ENCODE assay signal across 20 mouse cellular contexts in genomic region chr5:64590747-64591146, GRCm38 (mm10).
A peak's percentile ranks its signal among the peaks of the same experiment; 100 is the strongest.
DNase-seq lines count a peak whose midpoint lies in the region; ATAC-seq lines count a peak whose summit lies in the region.
"Had no signal": no experiment of that assay in that cellular context is flagged by ENCODE, and none has a peak within 500 bp of the region (broad histone marks: within the 10 kb centered on the region; RNA-seq: fewer than 3 reads in every experiment).

No protein-coding gene starts in this region.

- no peaks in the 10 kb centered on the region for H3K27me3 ChIP-seq in liver, embryonic 13.5 days
- H3K27me3 ChIP-seq in stomach, embryonic 15.5 days (replicated peaks) = no peaks in the 10 kb centered on the region
- no peaks in the 10 kb centered on the region for H3K27me3 ChIP-seq in hindbrain, embryonic 12.5 days
- H3K27me3 ChIP-seq: heart, embryonic 15.5 days; limb, embryonic 13.5 days; midbrain, embryonic 12.5 days; neural tube, embryonic 15.5 days had no signal

- peak; percentile 27 to 35 for DNase-seq in spleen, postnatal 14 days (ENCODE audit: low spot score in 2 of 2)
- no peak for DNase-seq in spleen, adult 18-20 months
- DNase-seq in liver, embryonic 13.5 days = peak; percentile 79
- DNase-seq in adrenal gland, postnatal 4 days (ENCODE audit: low spot score in 2 of 2) = no peak
- DNase-seq: adrenal gland, postnatal 36 days; cerebellum, adult 11-12 months; forebrain, postnatal 0 days; kidney, postnatal 14 days; layer of hippocampus, adult 9-11 months; lung, postnatal 14 days; thymus, postnatal 14 days had no signal

- H3K36me3 ChIP-seq in liver, embryonic 13.5 days = no peaks in the 10 kb centered on the region
- no peaks in the 10 kb centered on the region for H3K36me3 ChIP-seq in stomach, embryonic 15.5 days
- H3K36me3 ChIP-seq in hindbrain, embryonic 12.5 days = no peaks in the 10 kb centered on the region
- H3K36me3 ChIP-seq: heart, embryonic 15.5 days; limb, embryonic 13.5 days; midbrain, embryonic 12.5 days; neural tube, embryonic 15.5 days had no signal

- peaks cover 79% of the 10 kb centered on the region for H3K4me1 ChIP-seq in liver, embryonic 13.5 days (replicated peaks)
- peaks cover 10% of the 10 kb centered on the region; the same call in 1 of the 2 replicates for H3K4me1 ChIP-seq in stomach, embryonic 15.5 days
- peaks cover 16% of the 10 kb centered on the region for H3K4me1 ChIP-seq in hindbrain, embryonic 12.5 days

- WGBS in liver, embryonic 13.5 days (ENCODE audit: insufficient replicate concordance) = 17% methylated on average over 1 of the region's 1 CpGs
- WGBS in stomach, embryonic 15.5 days = 88% methylated on average over 1 of the region's 1 CpGs
- 97% methylated on average over 1 of the region's 1 CpGs for WGBS in hindbrain, embryonic 12.5 days

- no peaks in the 10 kb centered on the region for H3K9me3 ChIP-seq in liver, embryonic 13.5 days (replicated peaks)
- no peaks in the 10 kb centered on the region for H3K9me3 ChIP-seq in stomach, embryonic 15.5 days
- no peaks in the 10 kb centered on the region for H3K9me3 ChIP-seq in hindbrain, embryonic 12.5 days (replicated peaks)
- H3K9me3 ChIP-seq: heart, embryonic 15.5 days; limb, embryonic 13.5 days; midbrain, embryonic 12.5 days; neural tube, embryonic 15.5 days had no signal

- H3K4me3 ChIP-seq in liver, embryonic 13.5 days (replicated peaks) = no peak overlapping the region
- H3K4me3 ChIP-seq in stomach, embryonic 15.5 days (replicated peaks) = no peak overlapping the region
- no peak overlapping the region for H3K4me3 ChIP-seq in hindbrain, embryonic 12.5 days
- H3K4me3 ChIP-seq: heart, embryonic 15.5 days; limb, embryonic 13.5 days; midbrain, embryonic 12.5 days; neural tube, embryonic 15.5 days had no signal

- H3K4me2 ChIP-seq in liver, embryonic 13.5 days = peak overlapping the region; percentile 43
- H3K4me2 ChIP-seq in stomach, embryonic 15.5 days = no peak overlapping the region
- H3K4me2 ChIP-seq in hindbrain, embryonic 12.5 days (replicated peaks) = no peak overlapping the region
- H3K4me2 ChIP-seq: heart, embryonic 15.5 days; limb, embryonic 13.5 days; midbrain, embryonic 12.5 days; neural tube, embryonic 15.5 days had no signal

- peak overlapping the region; percentile 46; the same call in 1 of the 2 replicates for H3K9ac ChIP-seq in liver, embryonic 13.5 days
- H3K9ac ChIP-seq in stomach, embryonic 15.5 days = no peak overlapping the region
- H3K9ac ChIP-seq in hindbrain, embryonic 12.5 days = no peak overlapping the region
- H3K9ac ChIP-seq: forebrain, postnatal 0 days; heart, embryonic 15.5 days; limb, embryonic 13.5 days; midbrain, embryonic 12.5 days; neural tube, embryonic 15.5 days had no signal

- ATAC-seq in common myeloid progenitor, adult 5-6 weeks (replicated peaks; ENCODE audit: low read depth, poor library complexity, severe bottlenecking) = peak; percentile 78
- ATAC-seq in liver, embryonic 13.5 days (ENCODE audit: low read depth) = peak; percentile 95
- ATAC-seq in stomach, embryonic 15.5 days (ENCODE audit: insufficient read depth, low FRiP score, low read depth) = peak; percentile 93
- ATAC-seq in hindbrain, embryonic 12.5 days (ENCODE audit: low FRiP score) = no peak
- ATAC-seq: activated CD4-positive, CD25-positive, alpha-beta regulatory T cell, adult 4 months; CD4-positive, CD25-positive, alpha-beta regulatory T cell, adult 4 months; forebrain, postnatal 0 days had no signal

- peak overlapping the region; percentile 98 for H3K27ac ChIP-seq in liver, embryonic 13.5 days
- no peak overlapping the region for H3K27ac ChIP-seq in stomach, embryonic 15.5 days
- H3K27ac ChIP-seq in hindbrain, embryonic 12.5 days = no peak overlapping the region
- H3K27ac ChIP-seq: heart, embryonic 15.5 days; limb, embryonic 13.5 days; midbrain, embryonic 12.5 days; neural tube, embryonic 15.5 days had no signal

Comparison
In these comparisons a context has a peak if more than half of its experiments do, and no peak if none do; other contexts are left out.
1. DNase-seq: peak in spleen, postnatal 14 days (2 of 2) and liver, embryonic 13.5 days (single experiment); none in spleen, adult 18-20 months (0 of 2) and adrenal gland, postnatal 4 days (0 of 2).